Mouse (Mus musculus): ENCODE measurements around the gene Frmd4a. TPM values are rescaled to one million over a fixed set of nuclear protein-coding genes. Genes with fewer than 3 reads are reported as not detected.
A peak's percentile ranks its signal among the peaks of the same experiment; 100 is the strongest.

The Frmd4a gene
- polyA plus RNA-seq, 1 experiment from 2014 or later = 6.6 TPM

- Histone ChIP-seq H3K4me1 (ENCODE audit: insufficient read depth) (no peaks in the 10 kb centered on the region), H3K27ac (ENCODE audit: low read depth) (no peak overlapping the region), H3K9me3 (ENCODE audit: low read length) (no peaks in the 10 kb centered on the region), H3K27me3 (ENCODE audit: insufficient read depth, low read length) (peaks cover 3% of the 10 kb centered on the region; the same call in 1 of the 2 replicates), H3K36me3 (replicated peaks; ENCODE audit: insufficient read depth, low read length) (no peaks in the 10 kb centered on the region), H3K4me3 (ENCODE audit: low read depth, low read length) (no peak overlapping the region), H3K4me2 (ENCODE audit: low read depth, low read length) (no peak overlapping the region), H3K9ac (replicated peaks) (no peak overlapping the region)
- ATAC-seq (no peak), DNase-seq (no peak)
- no peak for TF ChIP-seq EP300 (IDR thresholded peaks at IDR 0.05; ENCODE audit: low read depth)
- TF ChIP-seq CTCF (IDR thresholded peaks at IDR 0.05; ENCODE audit: low read depth) = no peak
- WGBS (ENCODE audit: insufficient replicate concordance) = 78% methylated on average over 4 of the region's 4 CpGs
Measured at GRCm38 (mm10) chr2:4157396-4157795, 139.9 kb downstream of the Frmd4a start.

DNA sequence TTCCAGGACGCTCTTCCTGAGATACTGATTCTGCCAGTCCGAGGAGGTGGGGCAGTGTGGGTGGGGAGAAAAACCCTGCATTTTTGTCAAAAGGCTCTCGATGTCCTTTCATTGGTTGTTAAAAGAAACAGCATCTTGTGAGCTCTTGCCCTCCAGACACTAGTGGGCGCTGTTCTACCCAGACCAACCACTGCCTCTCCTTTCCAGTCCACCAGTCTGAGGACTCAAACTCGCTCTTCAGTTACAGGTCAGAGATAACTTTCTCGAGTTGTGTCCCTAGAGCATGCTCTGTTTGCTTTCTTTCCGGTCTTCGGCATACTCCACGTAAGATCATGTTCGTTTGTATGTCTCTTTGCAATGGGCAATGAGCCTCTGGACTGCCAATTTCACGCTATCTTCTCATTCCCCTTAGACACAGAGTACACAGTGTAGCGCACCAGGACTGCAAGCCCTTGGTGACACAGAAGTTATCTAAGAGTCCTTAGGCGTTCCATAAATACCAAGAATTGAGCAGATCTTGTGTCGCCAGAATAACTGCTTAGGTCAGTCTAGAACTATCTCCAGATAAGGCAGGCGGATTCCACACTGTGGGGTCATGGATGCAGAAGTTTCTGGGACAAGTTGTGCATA lies 142.2 kb downstream of the Frmd4a start:
- DNase-seq = no peak
- no peak overlapping the region for H3K4me2 ChIP-seq (ENCODE audit: low read depth, low read length)

DNA sequence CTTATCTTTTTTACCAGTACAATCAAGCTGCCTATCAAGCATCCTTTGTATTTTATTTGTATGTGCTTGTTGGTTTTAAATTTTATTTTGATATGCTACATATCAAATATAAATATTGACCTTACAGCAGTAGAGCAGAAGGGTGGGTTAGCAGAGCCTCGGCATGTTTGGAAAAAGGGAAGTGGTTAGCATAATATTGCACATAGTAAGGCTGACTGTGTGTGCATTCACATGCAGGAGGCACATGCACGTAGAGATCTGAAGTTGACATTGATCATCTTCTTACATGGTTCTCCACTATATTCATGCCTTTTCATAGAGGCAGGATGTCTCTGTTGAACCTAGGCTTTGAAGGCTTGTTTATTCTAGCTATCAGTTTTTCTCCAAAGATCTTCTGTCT lies 148.7 kb downstream of the Frmd4a start:
- H3K4me2 ChIP-seq (ENCODE audit: low read depth, low read length) = no peak overlapping the region
- TF ChIP-seq EP300 (IDR thresholded peaks at IDR 0.05; ENCODE audit: low read depth) = no peak
- no peak for TF ChIP-seq CTCF (IDR thresholded peaks at IDR 0.05; ENCODE audit: low read depth)
- no peak overlapping the region for H3K27ac ChIP-seq (ENCODE audit: low read depth)
- H3K9ac ChIP-seq (replicated peaks) = no peak overlapping the region
- no peak overlapping the region for H3K4me3 ChIP-seq (ENCODE audit: low read depth, low read length)
- no peak for DNase-seq
- no peaks in the 10 kb centered on the region for H3K36me3 ChIP-seq (replicated peaks; ENCODE audit: insufficient read depth, low read length)
- H3K27me3 ChIP-seq (ENCODE audit: insufficient read depth, low read length) = no peaks in the 10 kb centered on the region
- WGBS (ENCODE audit: insufficient replicate concordance) = 38% methylated on average over 2 of the region's 2 CpGs
- H3K4me1 ChIP-seq (ENCODE audit: insufficient read depth) = no peaks in the 10 kb centered on the region
- H3K9me3 ChIP-seq (ENCODE audit: low read length) = no peaks in the 10 kb centered on the region
- ATAC-seq = no peak

More for the DNA sequence above, 142.2 kb downstream of the Frmd4a start:
- Histone ChIP-seq H3K27me3 (ENCODE audit: insufficient read depth, low read length) (no peaks in the 10 kb centered on the region), H3K9ac (replicated peaks) (no peak overlapping the region), H3K36me3 (replicated peaks; ENCODE audit: insufficient read depth, low read length) (no peaks in the 10 kb centered on the region), H3K9me3 (ENCODE audit: low read length) (no peaks in the 10 kb centered on the region), H3K4me1 (ENCODE audit: insufficient read depth) (no peaks in the 10 kb centered on the region), H3K27ac (ENCODE audit: low read depth) (no peak overlapping the region), H3K4me3 (ENCODE audit: low read depth, low read length) (no peak overlapping the region)
- 73% methylated on average over 15 of the region's 15 CpGs for WGBS (ENCODE audit: insufficient replicate concordance)
- no peak for TF ChIP-seq EP300 (IDR thresholded peaks at IDR 0.05; ENCODE audit: low read depth)
- TF ChIP-seq CTCF (IDR thresholded peaks at IDR 0.05; ENCODE audit: low read depth) = peak; percentile 40
- ATAC-seq = no peak

DNA sequence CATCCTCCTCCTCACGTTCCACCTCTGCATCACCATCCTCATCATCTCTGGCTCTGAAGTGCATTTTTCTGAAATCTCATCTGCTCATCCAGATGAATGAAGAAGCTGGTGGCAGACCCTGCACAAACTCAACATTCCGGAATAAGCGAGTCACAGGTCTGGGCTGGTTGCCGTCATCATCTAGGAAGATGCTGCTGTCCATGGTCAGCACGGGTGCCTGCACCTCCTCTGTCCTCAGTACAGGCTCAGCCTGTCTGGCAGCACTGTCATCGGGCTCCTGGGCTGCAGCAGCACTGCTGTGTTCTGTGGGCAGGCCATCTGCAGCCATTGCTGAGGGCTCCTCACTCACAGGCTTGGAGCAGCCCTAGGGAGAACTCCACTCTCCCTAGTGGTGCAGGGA lies 149.6 kb downstream of the Frmd4a start:
- Histone ChIP-seq H3K36me3 (replicated peaks; ENCODE audit: insufficient read depth, low read length) (no peaks in the 10 kb centered on the region), H3K4me3 (ENCODE audit: low read depth, low read length) (no peak overlapping the region), H3K9me3 (ENCODE audit: low read length) (no peaks in the 10 kb centered on the region), H3K4me1 (ENCODE audit: insufficient read depth) (no peaks in the 10 kb centered on the region), H3K27me3 (ENCODE audit: insufficient read depth, low read length) (no peaks in the 10 kb centered on the region), H3K4me2 (ENCODE audit: low read depth, low read length) (no peak overlapping the region), H3K27ac (ENCODE audit: low read depth) (no peak overlapping the region), H3K9ac (replicated peaks) (no peak overlapping the region)
- WGBS (ENCODE audit: insufficient replicate concordance) = 74% methylated on average over 6 of the region's 6 CpGs
- no peak for TF ChIP-seq CTCF (IDR thresholded peaks at IDR 0.05; ENCODE audit: low read depth)
- no peak for TF ChIP-seq EP300 (IDR thresholded peaks at IDR 0.05; ENCODE audit: low read depth)
- ATAC-seq = no peak
- no peak for DNase-seq

GRCm38 (mm10) chr2:4169726-4170125 lies 152.2 kb downstream of the Frmd4a start:
- Histone ChIP-seq H3K36me3 (replicated peaks; ENCODE audit: insufficient read depth, low read length) (no peaks in the 10 kb centered on the region), H3K9ac (replicated peaks) (no peak overlapping the region), H3K4me1 (ENCODE audit: insufficient read depth) (no peaks in the 10 kb centered on the region), H3K4me3 (ENCODE audit: low read depth, low read length) (no peak overlapping the region), H3K4me2 (ENCODE audit: low read depth, low read length) (no peak overlapping the region), H3K9me3 (ENCODE audit: low read length) (no peaks in the 10 kb centered on the region), H3K27me3 (ENCODE audit: insufficient read depth, low read length) (no peaks in the 10 kb centered on the region), H3K27ac (ENCODE audit: low read depth) (no peak overlapping the region)
- no peak for TF ChIP-seq CTCF (IDR thresholded peaks at IDR 0.05; ENCODE audit: low read depth)
- no peak for TF ChIP-seq EP300 (IDR thresholded peaks at IDR 0.05; ENCODE audit: low read depth)
- 73% methylated on average over 10 of the region's 10 CpGs for WGBS (ENCODE audit: insufficient replicate concordance)
- ATAC-seq = no peak
- no peak for DNase-seq

GRCm38 (mm10) chr2:4170189-4170588 lies 152.7 kb downstream of the Frmd4a start:
- H3K27me3 ChIP-seq (ENCODE audit: insufficient read depth, low read length) = no peaks in the 10 kb centered on the region
- no peaks in the 10 kb centered on the region for H3K4me1 ChIP-seq (ENCODE audit: insufficient read depth)
- H3K4me3 ChIP-seq (ENCODE audit: low read depth, low read length) = no peak overlapping the region
- H3K9me3 ChIP-seq (ENCODE audit: low read length) = no peaks in the 10 kb centered on the region
- no peak for DNase-seq
- ATAC-seq = no peak
- H3K27ac ChIP-seq (ENCODE audit: low read depth) = no peak overlapping the region
- WGBS (ENCODE audit: insufficient replicate concordance) = 64% methylated on average over 4 of the region's 4 CpGs
- no peak for TF ChIP-seq CTCF (IDR thresholded peaks at IDR 0.05; ENCODE audit: low read depth)
- no peak for TF ChIP-seq EP300 (IDR thresholded peaks at IDR 0.05; ENCODE audit: low read depth)
- H3K4me2 ChIP-seq (ENCODE audit: low read depth, low read length) = no peak overlapping the region
- no peak overlapping the region for H3K9ac ChIP-seq (replicated peaks)
- H3K36me3 ChIP-seq (replicated peaks; ENCODE audit: insufficient read depth, low read length) = no peaks in the 10 kb centered on the region

Measured in liver, postnatal 0 days (tissue).